Mouse (Mus musculus) liver, adult 2 months (tissue): ENCODE results near the gene Itgb5. TPM values are rescaled to one million over a fixed set of nuclear protein-coding genes. Genes with fewer than 3 reads are reported as not detected.
A peak's percentile ranks its signal among the peaks of the same experiment; 100 is the strongest.

Source experiments
- DNase-seq: peaks from one replicate; pipeline ENCODE4 v3.0.0-alpha.2; 2011; ENCODE audit warnings: low read depth, low spot score; ENCODE audit errors: extremely low read depth
- H3K27ac ChIP-seq: fragments of 200-500 bp; replicated peaks from 2 replicates; pipeline ENCODE4 v1.5.1; 2012; ENCODE audit warnings: low read depth, mild to moderate bottlenecking, control low read depth, inconsistent platforms, low read length; ENCODE audit not compliant: insufficient read depth
- H3K27me3 ChIP-seq: fragments of 200-500 bp; 2 replicates; pipeline ENCODE4 v1.6.1; 2012; ENCODE audit warnings: mild to moderate bottlenecking, moderate library complexity, low read length, inconsistent platforms; ENCODE audit not compliant: control insufficient read depth, insufficient read depth
- H3K36me3 ChIP-seq: fragments of 200-500 bp; 2 replicates; pipeline ENCODE4 v1.6.1; 2012; ENCODE audit warnings: low read length, inconsistent platforms; ENCODE audit not compliant: control insufficient read depth, insufficient read depth
- H3K4me1 ChIP-seq: fragments of 200-500 bp; 2 replicates; pipeline ENCODE4 v1.6.1; 2011; ENCODE audit warnings: low read length; ENCODE audit not compliant: control insufficient read depth, insufficient read depth
- H3K4me3 ChIP-seq: fragments of 200-500 bp; 2 replicates; pipeline ENCODE4 v1.5.1; 2011; ENCODE audit warnings: low read depth, mild to moderate bottlenecking, control low read depth, low read length, moderate library complexity; ENCODE audit not compliant: insufficient read depth
- H3K79me2 ChIP-seq: fragments of 200-500 bp; 2 replicates; pipeline ENCODE4 v1.6.1; 2012; ENCODE audit warnings: inconsistent platforms, mild to moderate bottlenecking, low read length, moderate library complexity; ENCODE audit not compliant: control insufficient read depth, insufficient read depth
- H3K9ac ChIP-seq: fragments of 200-500 bp; 2 replicates; pipeline ENCODE4 v1.6.1; 2012; ENCODE audit warnings: low read depth, mild to moderate bottlenecking, control low read depth, inconsistent platforms, low read length
- CTCF ChIP-seq: fragments of 200-500 bp; IDR thresholded peaks from 2 replicates; pipeline ENCODE4 v1.5.1; 2011; ENCODE audit warnings: low read depth, low read length, control low read depth
- POLR2A ChIP-seq: fragments of 200-500 bp; IDR thresholded peaks from 2 replicates; pipeline ENCODE4 v1.6.1; 2011; ENCODE audit warnings: low read length, control low read depth; ENCODE audit not compliant: insufficient read depth; ENCODE audit errors: extremely low read depth
- WGBS: fragments of 180-500 bp; shearing (Covaris S2); methylation state at CpG from one replicate; pipeline ENCODE4 v1.1.7; 2018; 5-methylcytosine and 5-hydroxymethylcytosine counted together
- polyA plus RNA-seq: library from polyadenylated mRNA; depleted of rRNA; stranded (reverse); fragments of >200 nt; gene quantifications from 2 replicates; pipeline ENCODE4 v1.2.3, GENCODE M21; 2012
- total RNA-seq: library from RNA; depleted of rRNA; stranded (reverse); fragments of >200 nt; gene quantifications from 2 replicates; pipeline ENCODE4 v1.2.3, GENCODE M21; 2014

The Itgb5 gene
- total and polyA plus RNA-seq, 2 experiments: 36.1 to 54.6 TPM

DNA sequence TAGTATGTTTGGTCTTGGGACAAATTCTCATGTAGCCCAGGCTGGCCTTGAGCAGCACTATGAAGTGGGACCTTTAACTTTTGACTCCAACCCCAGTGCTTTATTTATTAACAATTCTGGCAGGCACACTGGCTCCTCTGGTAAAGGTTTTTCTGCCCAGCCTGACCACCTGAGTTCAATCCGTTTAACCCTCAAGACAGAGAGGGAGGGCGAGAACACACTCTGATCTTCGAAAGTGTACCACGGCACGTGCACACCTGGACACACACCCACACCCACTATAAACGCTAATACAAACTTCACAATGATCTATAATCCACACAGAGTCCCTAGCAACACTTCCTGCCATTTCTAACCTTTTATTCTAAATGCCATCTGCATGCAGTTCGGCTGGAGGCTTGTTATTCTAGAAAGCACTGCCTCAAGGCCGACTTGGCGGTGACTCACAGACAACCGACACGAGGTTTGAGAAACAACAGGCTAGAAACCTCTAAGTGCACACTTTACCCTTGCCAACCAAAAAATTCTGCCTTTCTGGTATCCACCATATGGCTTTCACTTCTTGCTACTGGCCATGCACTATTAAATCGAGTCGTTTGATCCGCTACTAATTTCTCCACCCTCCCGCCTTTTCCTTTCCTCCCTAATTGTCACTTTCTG lies 136.5 kb downstream of the Itgb5 start:
- H3K27ac ChIP-seq: peak overlapping the region; percentile 76
- DNase-seq: peak; percentile 79

DNA sequence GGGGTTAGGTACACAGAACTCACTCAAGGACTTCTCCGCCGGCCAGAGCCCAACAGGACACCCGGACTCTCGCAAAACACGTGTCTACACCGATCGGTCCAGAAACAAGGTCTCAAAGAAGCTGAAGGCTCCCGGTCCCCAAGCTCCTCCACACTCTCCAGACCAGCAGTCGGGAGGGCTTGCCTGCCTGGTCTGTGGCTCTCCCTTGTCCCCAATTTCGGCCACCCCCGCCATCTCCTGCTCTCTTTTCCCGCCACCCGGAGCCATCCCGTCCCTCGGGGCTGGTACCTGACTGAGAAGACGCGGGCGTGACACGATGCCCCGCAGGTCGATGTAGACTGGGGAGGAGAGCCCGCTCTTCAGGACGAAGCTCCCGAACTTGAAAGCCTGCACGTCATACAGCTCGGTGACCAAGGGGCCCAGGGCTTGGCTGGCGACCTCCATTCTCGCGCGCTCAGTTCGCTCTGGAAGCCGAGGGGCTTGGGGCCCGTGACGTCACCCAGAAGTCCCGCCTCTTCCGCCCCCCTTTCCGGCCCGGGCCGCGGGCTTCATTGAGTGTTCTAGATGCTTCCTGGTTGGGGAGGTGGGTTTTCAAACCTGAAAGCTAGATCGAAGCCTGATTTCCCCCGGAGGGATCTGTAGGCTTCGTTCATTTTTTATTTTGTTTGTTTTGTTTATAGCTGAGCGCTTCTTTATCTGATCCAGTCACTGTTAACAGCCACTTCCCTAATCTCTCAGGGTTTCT lies 137.2 kb downstream of the Itgb5 start, which contains the start of gene Umps:
TSS of gene Umps (minus strand) at position 501 of the 745 bp plus-strand sequence.
- peak; percentile 68 for DNase-seq
- under 1% methylated on average over 44 of the region's 44 CpGs for WGBS

More for the DNA sequence above, 136.5 kb downstream of the Itgb5 start:
- Histone ChIP-seq H3K4me1 (peaks cover 15% of the 10 kb centered on the region), H3K27me3 (no peaks in the 10 kb centered on the region), H3K36me3 (peaks cover 14% of the 10 kb centered on the region), H3K9ac (peak overlapping the region; percentile 75), H3K4me3 (peak overlapping the region; percentile 80), H3K79me2 (peaks cover 7% of the 10 kb centered on the region; the same call in 1 of the 2 replicates)
- TF ChIP-seq POLR2A (no peak), CTCF (no peak)
- WGBS: 4% methylated on average over 15 of the region's 15 CpGs

DNA sequence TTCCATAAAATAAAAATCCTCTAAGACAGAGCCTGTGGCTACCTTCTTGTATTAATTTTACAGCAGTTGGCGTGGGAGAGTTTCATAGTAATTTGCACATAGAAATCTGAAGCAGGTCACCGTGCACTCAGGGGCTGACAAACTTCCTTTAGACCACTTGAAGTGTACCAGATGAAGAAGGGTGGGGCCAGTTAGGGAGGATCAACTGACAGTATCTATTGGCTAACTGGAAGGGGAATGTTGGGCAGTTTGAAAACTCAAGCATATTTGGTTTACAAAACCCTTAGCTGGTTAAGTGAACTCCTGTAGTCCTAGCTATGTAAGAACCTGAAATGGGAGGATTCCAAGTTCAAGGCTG lies 137.8 kb downstream of the Itgb5 start:
- TF ChIP-seq CTCF (no peak), POLR2A (no peak)
- peaks cover 15% of the 10 kb centered on the region for H3K4me1 ChIP-seq
- 0 out of 2 replicates have a peak overlapping the region, but pooled peaks have one; percentile 17 for H3K9ac ChIP-seq
- WGBS: 70% methylated on average over 2 of the region's 2 CpGs
- no peaks in the 10 kb centered on the region for H3K79me2 ChIP-seq
- no peak overlapping the region for H3K27ac ChIP-seq
- H3K27me3 ChIP-seq: no peaks in the 10 kb centered on the region
- peaks cover 3% of the 10 kb centered on the region; the same call in 1 of the 2 replicates for H3K36me3 ChIP-seq
- no peak overlapping the region; the same call in 1 of the 2 replicates for H3K4me3 ChIP-seq
- DNase-seq: no peak

More for the DNA sequence above, 137.2 kb downstream of the Itgb5 start, which contains the start of gene Umps:
- peaks cover 4% of the 10 kb centered on the region; the same call in 1 of the 2 replicates for H3K79me2 ChIP-seq
- peaks cover 15% of the 10 kb centered on the region for H3K4me1 ChIP-seq
- H3K4me3 ChIP-seq: peak within 1 kb of the TSS; percentile 80
- TF ChIP-seq CTCF (no peak), POLR2A (0 out of 2 replicates have a peak, but pooled peaks have one; percentile 15)
- peaks cover 7% of the 10 kb centered on the region for H3K36me3 ChIP-seq
- no peaks in the 10 kb centered on the region for H3K27me3 ChIP-seq
- H3K27ac ChIP-seq: peak within 1 kb of the TSS; percentile 76
- H3K9ac ChIP-seq: peak within 1 kb of the TSS; percentile 75

DNA sequence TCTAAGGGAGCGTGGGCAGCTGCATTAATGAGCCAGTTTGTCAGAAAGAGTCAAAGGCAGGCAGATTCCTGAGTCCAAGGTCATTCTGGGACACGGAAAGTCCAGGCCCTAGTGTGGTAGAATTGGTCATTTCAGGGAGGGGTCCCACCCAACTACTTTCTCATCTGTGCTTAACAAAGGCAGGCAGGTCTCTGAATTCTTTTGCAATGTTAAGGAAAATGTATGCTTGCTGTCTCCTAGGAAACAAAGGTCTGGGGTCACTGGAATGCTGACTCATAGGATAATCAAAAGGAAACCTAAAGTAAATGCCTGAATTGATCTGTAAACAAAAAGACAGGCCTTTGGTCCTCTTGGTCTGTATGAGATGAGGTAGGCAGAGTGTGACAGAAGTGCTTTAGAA lies 150.4 kb downstream of the Itgb5 start:
- no peak overlapping the region for H3K9ac ChIP-seq
- WGBS: 36% methylated on average over 2 of the region's 2 CpGs

DNA sequence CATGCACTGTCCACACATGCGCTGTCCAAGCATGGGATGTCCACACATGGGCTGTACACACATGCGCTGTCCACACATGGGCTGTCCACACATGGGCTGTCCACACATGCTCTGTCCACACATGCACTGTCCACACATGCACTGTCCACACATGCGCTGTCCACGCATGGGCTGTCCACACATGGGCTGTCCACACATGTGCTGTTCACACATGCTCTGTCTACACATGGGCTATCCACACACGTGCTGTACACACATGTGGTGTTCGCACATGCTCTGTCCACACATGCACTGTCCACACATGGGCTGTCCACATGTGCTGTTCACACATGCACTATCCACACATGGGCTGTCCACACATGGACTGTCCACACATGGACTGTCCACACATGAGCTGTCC lies 154.2 kb downstream of the Itgb5 start:
- H3K4me3 ChIP-seq: no peak overlapping the region
- no peak for TF ChIP-seq CTCF
- no peak for TF ChIP-seq POLR2A
- no peak overlapping the region for H3K9ac ChIP-seq
- H3K36me3 ChIP-seq: no peaks in the 10 kb centered on the region
- no peak overlapping the region for H3K27ac ChIP-seq
- DNase-seq: no peak
- H3K27me3 ChIP-seq: no peaks in the 10 kb centered on the region
- 98% methylated on average over 6 of the region's 6 CpGs for WGBS
- H3K4me1 ChIP-seq: peaks cover 3% of the 10 kb centered on the region; the same call in 1 of the 2 replicates
- no peaks in the 10 kb centered on the region for H3K79me2 ChIP-seq

More for the DNA sequence above, 150.4 kb downstream of the Itgb5 start:
- H3K4me1 ChIP-seq: peaks cover 3% of the 10 kb centered on the region; the same call in 1 of the 2 replicates
- H3K79me2 ChIP-seq: no peaks in the 10 kb centered on the region
- no peaks in the 10 kb centered on the region for H3K36me3 ChIP-seq
- no peak for TF ChIP-seq CTCF
- no peak for TF ChIP-seq POLR2A
- peak; percentile 35 for DNase-seq
- H3K27ac ChIP-seq: no peak overlapping the region
- H3K4me3 ChIP-seq: no peak overlapping the region
- no peaks in the 10 kb centered on the region for H3K27me3 ChIP-seq
